Mouse (Mus musculus): ENCODE measurements at regions not wholly inside any gene's neighbourhood (a gene's known extent, or its start where the extent isn't known, plus 50 kb on each side); places are given as distances from the start of the nearest gene placed in this dataset.

- TF ChIP-seq GATA1 (IDR thresholded peaks at IDR 0.05; ENCODE audit: borderline replicate concordance, low read length) (no peak), FLI1 (IDR thresholded peaks at IDR 0.05; ENCODE audit: low read length) (no peak)
Observed at GRCm38 (mm10) chr13:59386935-59387540, 198.0 kb downstream of the Agtpbp1 start.

Measured in megakaryocyte, embryonic 14.5 days (primary cell).